Mouse (Mus musculus) liver, adult (tissue): Measurements from ENCODE around the gene Vwf.

Experiments
- GATA4 ChIP-seq: IDR thresholded peaks from 2 replicates; pipeline ENCODE4 v1.6.1; 2014; ENCODE audit warnings: mild to moderate bottlenecking, low read length; ENCODE audit not compliant: insufficient replicate concordance

The Vwf gene

DNA sequence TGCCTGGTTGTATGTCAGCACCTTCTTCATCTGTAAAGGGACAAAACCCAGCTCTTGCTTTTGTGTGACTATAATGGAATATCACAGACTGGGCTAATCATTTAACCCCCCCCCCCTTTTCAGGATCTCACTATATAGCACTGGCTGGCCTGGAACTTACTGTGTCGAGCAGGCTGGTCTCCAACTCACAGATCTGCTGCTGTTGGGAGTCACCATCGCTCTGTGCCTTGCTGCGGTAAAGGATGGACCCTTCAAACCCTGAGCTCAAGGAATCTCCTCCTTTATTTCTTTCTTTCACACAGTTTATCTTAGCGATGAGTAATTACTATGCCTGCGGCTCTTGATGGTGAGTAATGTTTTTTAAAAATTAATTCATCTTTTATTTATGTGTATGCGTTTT is at the start of gene Vwf:
Vwf (plus strand) TSS at position 301 of the 400 bp plus-strand sequence.
- TF ChIP-seq GATA4: no peak

GRCm38 (mm10) chr6:125498062-125498461 is 48.5 kb upstream of the Vwf start:
- TF ChIP-seq GATA4: no peak

DNA sequence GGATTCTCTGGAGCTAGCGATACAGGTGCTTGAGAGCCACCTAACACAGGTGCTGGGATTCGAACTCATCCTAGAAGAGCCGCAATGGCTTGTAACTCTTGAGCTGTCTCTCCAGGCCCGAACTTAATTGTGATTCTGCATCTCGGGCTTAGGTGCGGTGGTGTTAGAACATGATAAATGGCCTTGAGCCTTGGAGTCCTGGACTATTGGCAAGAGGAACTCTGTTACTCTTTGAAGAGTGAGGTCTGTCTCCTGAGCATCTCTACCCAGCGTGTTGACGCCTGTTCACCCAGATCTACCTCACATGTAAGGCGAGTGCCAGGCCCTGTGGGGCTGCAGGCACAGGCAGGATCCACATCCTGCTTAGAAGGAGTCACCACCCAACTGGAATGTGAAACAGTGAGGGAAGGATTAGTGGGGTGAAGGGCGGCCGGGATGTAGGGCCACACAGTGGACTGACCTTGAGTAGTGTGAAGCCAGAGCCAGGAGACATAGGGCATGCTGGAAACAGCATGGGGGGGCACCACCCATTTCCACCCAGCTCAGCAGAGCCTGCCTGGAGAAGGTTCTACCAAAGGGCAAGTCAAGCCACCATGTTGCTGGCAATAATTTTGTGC is 43.3 kb upstream of the Vwf start:
- TF ChIP-seq GATA4: no peak

DNA sequence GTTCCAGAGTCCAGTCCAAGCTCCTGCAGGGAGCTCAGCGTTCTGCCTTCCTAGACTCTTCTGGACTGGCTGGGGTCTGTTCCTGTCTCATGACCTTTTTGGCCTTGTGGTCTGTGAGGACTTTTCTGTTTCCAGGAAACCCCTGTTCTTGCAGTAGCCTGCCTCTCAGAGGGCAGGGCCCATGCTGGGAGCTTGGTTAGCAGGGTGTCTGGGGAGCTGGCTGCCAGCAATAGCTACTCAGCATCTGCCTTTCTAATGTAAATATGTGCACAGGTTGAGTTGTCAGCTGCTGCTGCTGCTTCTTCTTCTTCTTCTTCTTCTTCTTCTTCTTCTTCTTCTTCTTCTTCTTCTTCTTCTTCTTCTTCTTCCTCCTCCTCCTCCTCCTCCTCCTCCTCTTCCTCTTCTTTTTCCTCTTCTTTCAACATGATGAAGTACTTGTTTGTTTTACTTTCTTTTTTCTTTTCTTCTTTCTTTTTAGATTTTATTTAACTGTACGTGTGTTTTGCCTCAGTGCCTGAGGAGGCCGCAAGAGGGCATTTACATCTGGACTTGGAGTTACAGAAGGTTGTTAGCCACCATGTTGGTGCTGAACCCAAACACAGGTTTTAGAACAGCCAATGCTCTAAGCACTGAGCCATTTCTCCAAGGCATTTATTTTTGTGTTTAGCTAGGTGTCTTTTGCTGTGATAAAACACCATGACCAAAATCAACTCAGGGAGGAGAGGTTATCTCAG is 41.8 kb upstream of the Vwf start:
- no peak for TF ChIP-seq GATA4

GRCm38 (mm10) chr6:125506427-125506826 is 40.1 kb upstream of the Vwf start:
- no peak for TF ChIP-seq GATA4

GRCm38 (mm10) chr6:125509783-125510182 is 36.8 kb upstream of the Vwf start:
- TF ChIP-seq GATA4: no peak

DNA sequence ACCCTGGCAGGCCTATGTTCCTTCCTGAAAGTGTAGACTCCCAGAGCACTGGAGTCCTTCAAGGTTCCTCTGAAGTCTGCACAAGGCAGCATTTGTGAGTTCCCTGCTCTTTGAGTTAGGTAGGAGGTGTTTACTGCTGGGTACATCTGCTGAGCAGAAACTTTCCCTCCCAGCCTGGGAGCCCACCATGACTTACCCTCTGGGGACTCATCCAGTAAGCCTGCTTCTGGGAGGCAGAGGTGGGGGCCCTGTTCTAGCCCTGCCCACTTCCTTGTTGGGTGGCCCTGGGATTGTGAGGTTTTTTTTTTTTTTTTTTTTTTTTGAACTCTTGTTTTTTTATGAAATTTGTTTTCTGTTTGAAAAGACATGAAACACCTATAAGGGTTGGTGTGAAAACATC is 35.9 kb upstream of the Vwf start:
- no peak for TF ChIP-seq GATA4

- no peak for TF ChIP-seq GATA4
Measured at GRCm38 (mm10) chr6:125511196-125511595, 35.4 kb upstream of the Vwf start.

DNA sequence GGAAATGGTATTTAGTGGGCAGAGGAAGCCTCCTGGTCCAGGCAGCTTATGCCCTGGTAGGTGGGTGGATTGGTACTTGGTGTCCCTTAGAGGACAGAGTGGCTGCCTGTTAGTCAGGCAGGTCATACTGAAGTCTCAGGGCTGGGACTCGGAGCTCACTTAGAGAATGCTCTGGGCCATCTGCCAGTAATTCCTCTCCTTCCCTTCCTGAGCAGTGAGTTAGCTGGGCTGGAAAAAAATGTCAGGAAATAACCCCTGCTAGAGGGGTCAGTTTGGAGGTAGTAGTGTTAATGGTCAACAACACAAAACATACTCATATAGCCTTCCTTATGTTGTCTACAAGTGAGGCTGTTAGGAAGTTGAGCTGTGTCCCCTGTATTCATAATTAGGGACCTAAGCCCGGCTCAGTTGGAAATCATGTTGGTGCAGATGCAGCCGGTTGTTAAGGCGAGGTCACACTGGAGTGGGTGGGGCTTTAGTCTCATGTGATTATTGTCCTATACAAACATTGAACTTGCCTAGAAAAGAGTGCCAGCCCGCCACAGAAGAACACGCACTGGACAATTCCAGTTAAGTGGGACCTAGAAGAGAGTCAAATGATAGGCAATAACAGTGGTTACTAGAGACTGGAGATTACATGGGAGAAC is 33.5 kb upstream of the Vwf start:
- TF ChIP-seq GATA4: no peak

DNA sequence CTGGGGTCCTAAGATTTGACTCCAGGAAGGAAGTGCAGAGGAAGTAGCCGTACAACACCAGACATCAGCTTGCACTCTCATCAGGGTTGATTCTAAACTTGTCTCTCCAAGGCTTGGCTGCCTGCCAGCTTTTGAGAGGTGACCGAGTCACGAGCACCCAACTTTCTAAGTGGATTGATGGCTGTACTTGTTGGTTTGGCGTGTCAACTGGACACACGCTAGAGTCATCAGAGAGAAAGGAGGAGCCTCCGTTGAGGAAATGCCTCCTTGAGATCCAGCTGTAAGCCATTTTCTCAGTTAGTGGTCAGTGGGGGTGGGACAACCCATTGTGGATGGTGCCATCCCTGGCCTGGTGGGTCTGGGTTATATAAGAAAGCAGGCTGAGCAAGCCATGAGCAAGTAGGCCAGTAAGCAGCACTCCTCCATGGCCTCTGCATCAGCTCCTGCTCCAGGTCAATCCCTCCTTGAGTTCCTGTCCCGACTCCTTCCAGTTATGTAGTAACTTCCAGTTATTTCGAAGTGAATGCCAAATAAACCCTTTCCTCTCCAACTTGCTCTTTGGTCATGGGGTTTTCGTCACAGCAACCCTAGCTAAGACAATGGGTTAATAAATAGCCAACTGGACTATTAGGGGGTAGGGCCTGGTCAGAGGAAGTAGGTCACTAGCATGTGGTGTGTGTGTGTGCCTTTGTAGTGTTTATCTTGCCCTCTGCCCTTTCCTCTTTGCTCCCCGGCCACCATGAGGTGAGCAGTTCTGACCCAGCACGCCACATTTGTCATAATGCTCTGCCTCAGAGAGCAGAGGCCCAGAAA is 30.9 kb upstream of the Vwf start:
- peak; percentile 67; the same call in 1 of the 2 replicates for TF ChIP-seq GATA4

DNA sequence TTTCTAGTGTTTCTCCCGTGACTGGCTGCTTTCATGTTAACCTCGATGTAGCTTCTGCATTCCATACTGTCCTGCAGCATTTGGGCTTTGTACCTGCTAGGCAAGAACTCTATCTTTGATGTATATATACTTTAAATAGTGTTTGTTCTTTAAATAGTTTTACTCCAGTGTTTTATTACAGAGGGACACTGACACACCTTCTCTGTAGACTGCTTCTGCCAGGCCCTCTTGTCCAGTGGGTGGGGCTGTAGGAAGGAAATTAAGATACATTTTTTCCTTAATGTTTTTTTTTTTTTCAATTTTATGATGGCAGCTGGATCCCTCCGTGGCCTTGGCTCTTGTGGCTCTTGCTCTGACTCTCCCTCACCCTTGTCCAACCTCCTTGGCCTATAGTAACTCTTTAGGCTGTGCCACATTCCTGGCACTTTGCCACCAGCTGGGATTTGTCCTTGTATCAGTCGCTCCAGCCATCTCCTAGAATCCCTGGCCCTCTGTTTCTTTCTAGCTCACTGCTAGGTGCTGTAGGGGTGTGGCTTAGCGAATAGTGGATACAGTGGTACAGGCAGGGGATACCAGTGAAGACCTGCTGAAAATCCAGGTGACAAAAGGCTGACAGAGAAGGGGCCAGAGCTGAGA is 24.9 kb upstream of the Vwf start:
- no peak for TF ChIP-seq GATA4

GRCm38 (mm10) chr6:125524027-125524426 is 22.5 kb upstream of the Vwf start:
- no peak for TF ChIP-seq GATA4

- TF ChIP-seq GATA4: no peak
Measured at GRCm38 (mm10) chr6:125526066-125526465, 20.5 kb upstream of the Vwf start.

DNA sequence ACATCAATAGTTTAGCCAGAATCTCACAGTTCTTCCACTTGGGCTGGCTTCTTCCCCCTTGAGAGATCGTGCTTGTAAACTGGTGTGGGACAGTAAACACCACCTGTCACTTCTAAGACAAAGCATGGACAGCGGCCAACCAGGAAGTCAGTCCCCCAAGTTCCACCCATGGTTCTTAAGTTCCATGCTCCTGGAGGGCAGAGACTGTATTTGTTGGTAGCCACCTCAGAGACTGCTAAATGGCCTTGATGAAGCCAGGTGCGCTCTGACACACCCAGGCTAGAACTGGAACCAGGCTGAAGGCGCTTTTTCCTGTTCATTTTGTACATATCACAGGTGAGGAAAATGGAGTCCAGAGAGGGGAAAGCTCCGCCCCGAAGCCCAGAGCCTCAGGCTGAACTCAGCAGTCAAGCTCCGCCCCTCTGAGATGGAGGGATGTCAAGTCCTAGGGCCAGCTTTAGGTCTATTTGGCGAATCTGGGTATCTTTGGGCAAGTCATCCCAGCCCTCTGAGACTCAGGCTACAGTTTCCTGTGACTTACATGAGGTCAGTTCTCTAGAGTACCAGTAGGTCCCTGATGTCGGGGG is 17.9 kb upstream of the Vwf start:
- TF ChIP-seq GATA4: no peak

DNA sequence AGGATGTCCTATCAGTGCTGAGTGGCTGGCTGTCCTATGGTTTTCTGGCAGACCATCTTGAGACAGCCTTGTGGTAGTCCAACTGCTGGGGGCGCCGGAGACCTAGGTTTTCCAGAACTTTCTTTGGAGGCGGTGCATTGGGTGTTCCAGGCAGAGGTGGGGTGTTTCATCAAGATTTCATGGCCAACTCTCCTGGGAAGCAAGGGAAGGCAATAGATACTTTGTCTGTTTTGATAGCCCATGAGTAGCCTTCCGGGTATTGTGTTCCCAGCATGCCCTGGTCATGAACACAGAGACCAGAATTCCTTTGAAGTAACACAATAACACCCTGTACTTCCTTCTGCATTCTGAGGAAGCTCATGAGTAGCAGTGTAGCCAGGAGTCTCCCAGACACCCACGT is 17.1 kb upstream of the Vwf start:
- no peak for TF ChIP-seq GATA4
